In the genomic region with DNA sequence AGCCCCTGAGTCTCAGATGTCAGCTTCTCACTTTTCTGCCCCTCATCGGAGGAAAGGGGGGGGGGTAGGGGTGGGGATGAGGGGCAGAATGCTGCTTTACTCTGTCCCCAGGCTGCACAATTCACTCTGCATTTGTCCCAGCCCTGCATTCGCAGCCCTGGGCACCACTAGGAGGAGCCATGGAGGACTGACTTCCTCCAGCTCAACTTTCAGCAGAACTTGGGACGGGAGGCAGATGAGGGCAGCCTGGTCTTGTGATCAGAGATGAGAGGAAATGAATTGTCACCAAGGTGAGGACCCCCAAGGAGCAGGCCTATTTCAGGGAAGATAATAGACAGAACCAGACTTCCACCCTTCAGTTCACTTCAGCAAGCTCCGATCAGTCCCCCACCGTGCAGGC, we compare ENCODE assay signal across 15 mouse cellular contexts.
DNase-seq lines count a peak whose midpoint lies in the region; ATAC-seq and TF ChIP-seq lines count a peak whose summit lies in the region.
"Had no signal": no experiment of that assay in that cellular context is flagged by ENCODE, and none has a peak within 500 bp of the region (broad histone marks: within the 10 kb centered on the region; RNA-seq: fewer than 3 reads in every experiment).

No protein-coding gene starts in this region.

- ATAC-seq in liver, postnatal 0 days = no peak
- no peak for ATAC-seq in liver, embryonic 11.5 days (replicated peaks; ENCODE audit: low FRiP score)
- ATAC-seq in erythroid progenitor cell, adult 5-6 weeks (replicated peaks; ENCODE audit: low FRiP score, poor library complexity, severe bottlenecking) = no peak
- ATAC-seq: midbrain, embryonic 15.5 days had no signal

- H3K9me3 ChIP-seq in liver, postnatal 0 days (ENCODE audit: low read length) = no peaks in the 10 kb centered on the region
- H3K9me3 ChIP-seq in liver, embryonic 11.5 days (ENCODE audit: control insufficient read depth, low read length) = no peaks in the 10 kb centered on the region
- H3K9me3 ChIP-seq: heart, embryonic 13.5 days; midbrain, embryonic 15.5 days had no signal

- no peak overlapping the region for H3K4me2 ChIP-seq in liver, postnatal 0 days (ENCODE audit: low read depth, low read length)
- H3K4me2 ChIP-seq in liver, embryonic 11.5 days = no peak overlapping the region
- H3K4me2 ChIP-seq: heart, embryonic 13.5 days; midbrain, embryonic 15.5 days had no signal

- WGBS in liver, postnatal 0 days (ENCODE audit: insufficient replicate concordance) = 44% methylated on average over 5 of the region's 5 CpGs
- WGBS in liver, embryonic 11.5 days = 57% methylated on average over 5 of the region's 5 CpGs

- no peak for TF ChIP-seq EP300 in liver, postnatal 0 days (IDR thresholded peaks at IDR 0.05; ENCODE audit: low read depth)

- no peak overlapping the region for H3K9ac ChIP-seq in liver, postnatal 0 days (replicated peaks)
- no peak overlapping the region for H3K9ac ChIP-seq in liver, embryonic 11.5 days (ENCODE audit: low read depth, low read length)
- H3K9ac ChIP-seq: heart, embryonic 13.5 days; midbrain, embryonic 15.5 days had no signal

- 0 out of 2 replicates have a peak, but pooled peaks cover 7% of the 10 kb centered on the region for H3K36me3 ChIP-seq in liver, postnatal 0 days (replicated peaks; ENCODE audit: insufficient read depth, low read length)
- no peaks in the 10 kb centered on the region for H3K36me3 ChIP-seq in liver, embryonic 11.5 days (ENCODE audit: control insufficient read depth, insufficient read depth, low read length)
- H3K36me3 ChIP-seq: G1E; midbrain, embryonic 15.5 days had no signal

- no peaks in the 10 kb centered on the region for H3K27me3 ChIP-seq in liver, postnatal 0 days (ENCODE audit: insufficient read depth, low read length)
- H3K27me3 ChIP-seq in liver, embryonic 11.5 days (replicated peaks; ENCODE audit: control insufficient read depth, insufficient read depth, low read length) = no peaks in the 10 kb centered on the region
- H3K27me3 ChIP-seq: heart, embryonic 13.5 days; midbrain, embryonic 15.5 days had no signal

- TF ChIP-seq CTCF in liver, postnatal 0 days (IDR thresholded peaks at IDR 0.05; ENCODE audit: low read depth) = peak; percentile 22; the same call in 1 of the 2 replicates

- no peaks in the 10 kb centered on the region for H3K4me1 ChIP-seq in liver, postnatal 0 days (ENCODE audit: insufficient read depth)
- H3K4me1 ChIP-seq in liver, embryonic 11.5 days (replicated peaks; ENCODE audit: control insufficient read depth, insufficient read depth, low read length) = no peaks in the 10 kb centered on the region
- H3K4me1 ChIP-seq: midbrain, embryonic 15.5 days had no signal

- H3K4me3 ChIP-seq in liver, postnatal 0 days (ENCODE audit: low read depth, low read length) = no peak overlapping the region
- H3K4me3 ChIP-seq in liver, embryonic 11.5 days (ENCODE audit: low read depth, low read length) = no peak overlapping the region
- H3K4me3 ChIP-seq: heart, embryonic 13.5 days; midbrain, embryonic 15.5 days had no signal

- DNase-seq in embryo, embryonic 11 days = peak; percentile 37
- DNase-seq in embryo, embryonic 9.5 days (ENCODE audit: extremely low spot score) = no peak
- DNase-seq in liver, postnatal 0 days = no peak
- no peak for DNase-seq in liver, embryonic 11.5 days (ENCODE audit: low spot score)
- DNase-seq in thymus, postnatal 0 days (ENCODE audit: low spot score) = peak; percentile 23
- no peak for DNase-seq in thymus, postnatal 10 days (ENCODE audit: low spot score in 2 of 2)
- DNase-seq in thymus, postnatal 4 days = peak; percentile 44
- DNase-seq: adrenal gland, adult 8-10 months; cerebellum, adult 9-10 months; liver; right cerebral cortex, postnatal 14 days had no signal

- H3K27ac ChIP-seq in liver, postnatal 0 days (ENCODE audit: low read depth) = no peak overlapping the region
- H3K27ac ChIP-seq in liver, embryonic 11.5 days (ENCODE audit: low read depth, low read length) = no peak overlapping the region
- H3K27ac ChIP-seq: heart, embryonic 13.5 days; midbrain, embryonic 15.5 days had no signal

Comparison
In these comparisons a context has a peak if more than half of its experiments do, and no peak if none do; other contexts are left out.
1. DNase-seq: peak in embryo, embryonic 11 days (single experiment), thymus, postnatal 0 days (single experiment) and thymus, postnatal 4 days (single experiment); none in embryo, embryonic 9.5 days (single experiment), liver, postnatal 0 days (single experiment), liver, embryonic 11.5 days (single experiment) and thymus, postnatal 10 days (0 of 2).